Mouse (Mus musculus): ENCODE data around the gene Perm1. TPM values are rescaled to one million over a fixed set of nuclear protein-coding genes. Genes with fewer than 3 reads are reported as not detected.

The Perm1 gene
- polyA plus RNA-seq (2016; fragmentation: Nextera tagmentation; extraction: Ambion mirVana) = 2.0 and 2.1 TPM in 2 replicates

GRCm38 (mm10) chr4:156215649-156216048 lies at the start of gene Perm1:
Gene Perm1, plus strand, starts transcription at chr4:156215868.
- no peak within 1 kb of the TSS for H3K27ac ChIP-seq (replicated peaks)
- no peaks in the 10 kb centered on the region for H3K36me3 ChIP-seq
- H3K4me1 ChIP-seq = 0 out of 2 replicates have a peak, but pooled peaks cover 2% of the 10 kb centered on the region
- WGBS = 84% methylated on average over 4 of the region's 4 CpGs
- no peak within 1 kb of the TSS for H3K9ac ChIP-seq (replicated peaks)
- no peak within 1 kb of the TSS for H3K4me3 ChIP-seq
- no peaks in the 10 kb centered on the region for H3K27me3 ChIP-seq
- no peaks in the 10 kb centered on the region for H3K9me3 ChIP-seq
- no peak within 1 kb of the TSS for H3K4me2 ChIP-seq (replicated peaks)
- ATAC-seq (ENCODE audit: low FRiP score, low read depth) = no peak

GRCm38 (mm10) chr4:156166477-156166876 lies 49.2 kb upstream of the Perm1 start:
- no peak overlapping the region for H3K27ac ChIP-seq (replicated peaks)
- H3K9me3 ChIP-seq = 0 out of 2 replicates have a peak, but pooled peaks cover 3% of the 10 kb centered on the region
- 93% methylated on average over 9 of the region's 9 CpGs for WGBS
- no peaks in the 10 kb centered on the region for H3K4me1 ChIP-seq
- H3K9ac ChIP-seq (replicated peaks) = no peak overlapping the region
- H3K27me3 ChIP-seq = no peaks in the 10 kb centered on the region
- no peak for ATAC-seq (ENCODE audit: low FRiP score, low read depth)
- no peak overlapping the region for H3K4me3 ChIP-seq
- peaks cover 97% of the 10 kb centered on the region for H3K36me3 ChIP-seq
- no peak overlapping the region for H3K4me2 ChIP-seq (replicated peaks)

GRCm38 (mm10) chr4:156168611-156169010 lies 47.1 kb upstream of the Perm1 start:
- peaks cover 100% of the 10 kb centered on the region for H3K36me3 ChIP-seq
- WGBS = 91% methylated on average over 8 of the region's 8 CpGs
- no peaks in the 10 kb centered on the region for H3K9me3 ChIP-seq
- no peak overlapping the region for H3K9ac ChIP-seq (replicated peaks)
- no peaks in the 10 kb centered on the region for H3K4me1 ChIP-seq
- ATAC-seq (ENCODE audit: low FRiP score, low read depth) = no peak
- no peak overlapping the region for H3K4me2 ChIP-seq (replicated peaks)
- H3K27ac ChIP-seq (replicated peaks) = no peak overlapping the region
- H3K4me3 ChIP-seq = no peak overlapping the region
- no peaks in the 10 kb centered on the region for H3K27me3 ChIP-seq

- H3K9ac ChIP-seq (replicated peaks) = no peak overlapping the region
- 96% methylated on average over 10 of the region's 10 CpGs for WGBS
- no peaks in the 10 kb centered on the region for H3K9me3 ChIP-seq
- H3K4me2 ChIP-seq (replicated peaks) = no peak overlapping the region
- no peak for ATAC-seq (ENCODE audit: low FRiP score, low read depth)
- H3K36me3 ChIP-seq = peaks cover 100% of the 10 kb centered on the region
- H3K4me3 ChIP-seq = no peak overlapping the region
- no peak overlapping the region for H3K27ac ChIP-seq (replicated peaks)
- no peaks in the 10 kb centered on the region for H3K4me1 ChIP-seq
- H3K27me3 ChIP-seq = no peaks in the 10 kb centered on the region
Observed at GRCm38 (mm10) chr4:156169129-156169528, 46.5 kb upstream of the Perm1 start.

- H3K4me1 ChIP-seq = no peaks in the 10 kb centered on the region
- H3K36me3 ChIP-seq = peaks cover 100% of the 10 kb centered on the region
- no peak overlapping the region for H3K27ac ChIP-seq (replicated peaks)
- no peaks in the 10 kb centered on the region for H3K27me3 ChIP-seq
- H3K9ac ChIP-seq (replicated peaks) = no peak overlapping the region
- no peaks in the 10 kb centered on the region for H3K9me3 ChIP-seq
- no peak overlapping the region for H3K4me3 ChIP-seq
- ATAC-seq (ENCODE audit: low FRiP score, low read depth) = no peak
- H3K4me2 ChIP-seq (replicated peaks) = no peak overlapping the region
- WGBS = 98% methylated on average over 11 of the region's 11 CpGs
Observed at GRCm38 (mm10) chr4:156171828-156172227, 43.8 kb upstream of the Perm1 start.

- no peak overlapping the region for H3K4me3 ChIP-seq
- no peak overlapping the region for H3K4me2 ChIP-seq (replicated peaks)
- 95% methylated on average over 9 of the region's 9 CpGs for WGBS
- no peaks in the 10 kb centered on the region for H3K9me3 ChIP-seq
- peaks cover 24% of the 10 kb centered on the region for H3K4me1 ChIP-seq
- no peak for ATAC-seq (ENCODE audit: low FRiP score, low read depth)
- peaks cover 87% of the 10 kb centered on the region for H3K36me3 ChIP-seq
- H3K9ac ChIP-seq (replicated peaks) = no peak overlapping the region
- H3K27me3 ChIP-seq = no peaks in the 10 kb centered on the region
- no peak overlapping the region for H3K27ac ChIP-seq (replicated peaks)
Observed at GRCm38 (mm10) chr4:156177630-156178029, 38.0 kb upstream of the Perm1 start.

- peak overlapping the region; percentile 77 for H3K4me2 ChIP-seq (replicated peaks)
- H3K27ac ChIP-seq (replicated peaks) = no peak overlapping the region
- no peak for ATAC-seq (ENCODE audit: low FRiP score, low read depth)
- no peaks in the 10 kb centered on the region for H3K9me3 ChIP-seq
- WGBS = 86% methylated on average over 5 of the region's 5 CpGs
- H3K4me3 ChIP-seq = peak overlapping the region; percentile 57
- H3K27me3 ChIP-seq = no peaks in the 10 kb centered on the region
- H3K9ac ChIP-seq (replicated peaks) = peak overlapping the region; percentile 37
- H3K4me1 ChIP-seq = peaks cover 79% of the 10 kb centered on the region
- H3K36me3 ChIP-seq = peaks cover 45% of the 10 kb centered on the region
Observed at GRCm38 (mm10) chr4:156183747-156184146, 31.9 kb upstream of the Perm1 start.

- Histone ChIP-seq H3K27ac (replicated peaks) (peak overlapping the region; percentile 94), H3K4me1 (peaks cover 86% of the 10 kb centered on the region), H3K4me3 (peak overlapping the region; percentile 57), H3K27me3 (no peaks in the 10 kb centered on the region), H3K9ac (replicated peaks) (peak overlapping the region; percentile 90), H3K9me3 (no peaks in the 10 kb centered on the region), H3K36me3 (peaks cover 38% of the 10 kb centered on the region), H3K4me2 (replicated peaks) (peak overlapping the region; percentile 77)
- 86% methylated on average over 7 of the region's 7 CpGs for WGBS
- ATAC-seq (ENCODE audit: low FRiP score, low read depth) = peak; percentile 16; the same call in 1 of the 2 replicates
Observed at GRCm38 (mm10) chr4:156184291-156184954, 31.2 kb upstream of the Perm1 start.

GRCm38 (mm10) chr4:156185456-156185949 lies 30.2 kb upstream of the Perm1 start:
- peaks cover 94% of the 10 kb centered on the region for H3K4me1 ChIP-seq
- no peak for ATAC-seq (ENCODE audit: low FRiP score, low read depth)
- peaks cover 35% of the 10 kb centered on the region for H3K36me3 ChIP-seq
- peak overlapping the region; percentile 77 for H3K4me2 ChIP-seq (replicated peaks)
- H3K27me3 ChIP-seq = no peaks in the 10 kb centered on the region
- H3K27ac ChIP-seq (replicated peaks) = peak overlapping the region; percentile 94
- no peaks in the 10 kb centered on the region for H3K9me3 ChIP-seq
- peak overlapping the region; percentile 57 for H3K4me3 ChIP-seq
- 47% methylated on average over 13 of the region's 13 CpGs for WGBS
- H3K9ac ChIP-seq (replicated peaks) = peak overlapping the region; percentile 90

GRCm38 (mm10) chr4:156185950-156186850 lies 29.5 kb upstream of the Perm1 start:
- Histone ChIP-seq H3K27ac (replicated peaks) (peak overlapping the region; percentile 94), H3K9me3 (no peaks in the 10 kb centered on the region), H3K9ac (replicated peaks) (peak overlapping the region; percentile 90), H3K4me2 (replicated peaks) (peak overlapping the region; percentile 77), H3K36me3 (peaks cover 37% of the 10 kb centered on the region), H3K4me3 (peak overlapping the region; percentile 57), H3K4me1 (peaks cover 95% of the 10 kb centered on the region), H3K27me3 (no peaks in the 10 kb centered on the region)
- 5% methylated on average over 31 of the region's 31 CpGs for WGBS
- ATAC-seq (ENCODE audit: low FRiP score, low read depth) = peak; percentile 61

GRCm38 (mm10) chr4:156188162-156188810 lies 27.4 kb upstream of the Perm1 start:
- Histone ChIP-seq H3K27ac (replicated peaks) (peak overlapping the region; percentile 90), H3K9ac (replicated peaks) (0 out of 2 replicates have a peak overlapping the region, but pooled peaks have one; percentile 25), H3K4me2 (replicated peaks) (peak overlapping the region; percentile 38), H3K9me3 (no peaks in the 10 kb centered on the region), H3K36me3 (peaks cover 44% of the 10 kb centered on the region), H3K4me1 (peaks cover 94% of the 10 kb centered on the region), H3K4me3 (peak overlapping the region; percentile 10; the same call in 1 of the 2 replicates), H3K27me3 (no peaks in the 10 kb centered on the region; the same call in 1 of the 2 replicates)
- no peak for ATAC-seq (ENCODE audit: low FRiP score, low read depth)
- WGBS = 38% methylated on average over 5 of the region's 5 CpGs
